Mouse (Mus musculus): ENCODE measurements around the gene Plxnc1. TPM values are rescaled to one million over a fixed set of nuclear protein-coding genes. Genes with fewer than 3 reads are reported as not detected.

Gene Plxnc1
- polyA plus RNA-seq, 1 experiment from 2014 or later: 1.8 TPM

DNA sequence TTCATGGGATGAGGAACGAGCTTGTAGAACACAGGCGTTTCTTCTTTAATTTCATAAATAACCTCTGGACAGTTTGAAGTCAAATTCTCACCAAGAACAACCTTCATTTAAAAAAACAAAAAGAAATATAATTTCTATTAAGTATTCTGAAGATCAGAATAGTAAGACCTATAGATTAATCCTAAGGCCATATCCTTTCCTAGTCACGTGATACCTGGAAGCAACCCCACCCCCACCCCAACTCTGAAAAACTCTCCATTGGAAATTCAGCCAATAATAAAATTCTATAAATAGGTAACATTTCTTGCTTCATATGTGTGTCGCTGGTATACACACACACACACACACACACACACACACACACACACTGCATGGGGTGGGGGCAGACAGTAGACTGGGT lies 34.1 kb downstream of the Plxnc1 start:
- no peaks in the 10 kb centered on the region for H3K27me3 ChIP-seq
- 82% methylated on average over 4 of the region's 4 CpGs for WGBS (ENCODE audit: insufficient replicate concordance)

DNA sequence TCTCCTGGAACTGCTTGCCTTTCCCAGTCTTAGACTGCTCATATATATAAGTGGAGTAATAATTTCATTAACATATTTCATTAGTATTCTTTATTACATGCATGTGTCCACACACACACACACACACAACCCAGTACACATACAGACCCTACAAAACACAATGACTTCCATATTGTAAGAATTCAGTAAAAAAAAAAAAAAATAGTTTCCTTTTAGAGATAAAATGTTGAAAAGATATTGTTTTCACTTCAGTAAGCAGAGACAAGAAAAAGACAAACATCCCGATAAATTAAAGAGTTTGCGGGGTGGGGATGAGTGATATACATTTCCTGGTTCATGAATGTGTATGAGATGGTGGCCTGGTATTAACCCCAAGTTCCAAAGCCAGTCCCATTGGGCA lies 34.8 kb downstream of the Plxnc1 start:
- H3K27ac ChIP-seq: no peak overlapping the region
- WGBS (ENCODE audit: insufficient replicate concordance): 91% methylated on average over 2 of the region's 2 CpGs
- H3K4me3 ChIP-seq (replicated peaks): no peak overlapping the region

More for the DNA sequence above, 34.1 kb downstream of the Plxnc1 start:
- Histone ChIP-seq H3K9me3 (replicated peaks) (no peaks in the 10 kb centered on the region), H3K4me3 (replicated peaks) (no peak overlapping the region), H3K36me3 (0 out of 2 replicates have a peak, but pooled peaks cover 4% of the 10 kb centered on the region), H3K9ac (no peak overlapping the region), H3K27ac (peak overlapping the region; percentile 95), H3K4me1 (replicated peaks) (peaks cover 63% of the 10 kb centered on the region), H3K4me2 (no peak overlapping the region)
- ATAC-seq (ENCODE audit: low read depth) (no peak), DNase-seq (no peak)

DNA sequence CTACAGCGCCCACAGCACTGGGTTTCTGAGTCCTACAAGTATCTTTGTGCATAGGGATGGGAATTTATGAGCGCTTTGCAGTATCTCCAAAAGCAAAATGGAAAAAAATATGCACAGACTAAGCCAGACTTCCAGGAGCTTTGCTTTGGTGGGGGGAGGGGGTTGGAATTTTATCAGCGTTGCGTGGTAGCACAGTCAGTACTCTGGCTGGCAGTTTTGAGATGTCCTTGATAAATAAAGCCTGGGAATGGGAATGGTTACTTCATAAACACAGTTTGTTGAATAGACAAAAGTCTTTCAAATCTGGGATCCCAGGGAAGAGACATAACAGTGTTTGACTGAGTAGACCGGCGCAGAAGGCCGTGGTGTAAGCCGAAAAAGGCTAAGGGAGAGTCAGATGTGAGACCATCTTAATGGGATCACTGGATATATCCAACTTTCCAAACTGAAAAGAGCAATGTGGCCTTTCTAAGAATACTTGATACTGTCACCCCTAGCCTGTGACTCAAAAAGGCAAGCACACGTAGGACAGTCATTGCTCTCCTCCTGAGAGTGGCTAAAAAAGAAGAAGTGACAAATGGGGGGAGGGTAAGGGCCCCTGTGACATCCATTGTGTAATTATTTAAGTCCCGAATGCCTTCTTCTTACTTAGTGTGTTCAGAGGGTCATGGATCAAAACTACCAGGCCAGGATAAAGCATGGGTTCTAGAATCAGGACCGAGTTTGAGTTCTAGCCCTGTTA lies 35.5 kb downstream of the Plxnc1 start:
- no peak for DNase-seq

More for the DNA sequence above, 34.8 kb downstream of the Plxnc1 start:
- H3K9me3 ChIP-seq (replicated peaks): no peaks in the 10 kb centered on the region
- peaks cover 58% of the 10 kb centered on the region for H3K4me1 ChIP-seq (replicated peaks)
- ATAC-seq (ENCODE audit: low read depth): no peak
- H3K27me3 ChIP-seq: no peaks in the 10 kb centered on the region
- 0 out of 2 replicates have a peak, but pooled peaks cover 4% of the 10 kb centered on the region for H3K36me3 ChIP-seq
- DNase-seq: no peak
- no peak overlapping the region for H3K4me2 ChIP-seq
- H3K9ac ChIP-seq: no peak overlapping the region

DNA sequence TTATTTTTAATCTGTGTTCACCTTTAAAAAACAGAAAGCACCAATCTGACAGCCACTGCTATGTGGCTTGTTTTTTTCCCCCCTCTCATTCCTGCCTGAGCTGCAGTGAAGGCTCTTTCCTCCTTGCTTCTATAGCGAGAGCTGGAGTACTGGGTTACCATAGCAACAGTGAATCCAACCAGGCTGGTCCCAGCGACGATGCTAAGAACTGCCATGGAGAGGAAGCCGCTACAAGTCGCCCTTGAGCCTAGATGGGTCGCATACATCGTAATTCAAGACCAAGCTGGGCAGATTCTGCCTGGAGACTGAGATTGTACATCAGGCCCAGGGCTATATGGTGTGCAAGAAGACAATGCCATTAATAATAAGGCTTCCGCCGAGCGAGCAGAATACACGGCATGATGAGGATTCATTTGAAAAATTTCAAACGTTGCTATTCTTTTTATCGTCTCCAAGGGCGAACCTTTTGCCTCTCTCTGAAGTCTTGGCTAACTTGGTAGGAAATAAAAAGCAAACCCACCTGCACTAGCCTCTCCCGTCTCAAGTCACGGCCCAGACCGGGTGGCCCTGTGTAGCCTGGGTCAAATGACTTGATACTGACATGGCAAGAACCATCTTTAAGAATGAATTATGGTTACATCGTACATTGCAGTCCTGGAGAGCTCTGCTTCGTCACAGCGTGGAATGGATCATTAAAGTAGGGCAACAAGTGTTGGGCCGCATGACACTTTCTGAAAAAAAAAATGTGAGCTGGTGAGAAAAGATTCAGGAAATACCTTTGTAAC lies 38.8 kb downstream of the Plxnc1 start:
- H3K4me1 ChIP-seq (replicated peaks): peaks cover 21% of the 10 kb centered on the region
- DNase-seq: no peak
- no peak for ATAC-seq (ENCODE audit: low read depth)
- no peak overlapping the region for H3K9ac ChIP-seq
- no peaks in the 10 kb centered on the region for H3K9me3 ChIP-seq (replicated peaks)
- H3K36me3 ChIP-seq: 0 out of 2 replicates have a peak, but pooled peaks cover 4% of the 10 kb centered on the region
- no peak overlapping the region for H3K27ac ChIP-seq
- no peaks in the 10 kb centered on the region for H3K27me3 ChIP-seq
- H3K4me2 ChIP-seq: no peak overlapping the region
- H3K4me3 ChIP-seq (replicated peaks): no peak overlapping the region
- WGBS (ENCODE audit: insufficient replicate concordance): 70% methylated on average over 21 of the region's 21 CpGs

More for the DNA sequence above, 35.5 kb downstream of the Plxnc1 start:
- 74% methylated on average over 11 of the region's 11 CpGs for WGBS (ENCODE audit: insufficient replicate concordance)
- Histone ChIP-seq H3K4me1 (replicated peaks) (peaks cover 53% of the 10 kb centered on the region), H3K27me3 (no peaks in the 10 kb centered on the region), H3K36me3 (0 out of 2 replicates have a peak, but pooled peaks cover 4% of the 10 kb centered on the region), H3K9me3 (replicated peaks) (no peaks in the 10 kb centered on the region), H3K27ac (peak overlapping the region; percentile 36; the same call in 1 of the 2 replicates), H3K4me2 (no peak overlapping the region), H3K4me3 (replicated peaks) (no peak overlapping the region), H3K9ac (no peak overlapping the region)
- ATAC-seq (ENCODE audit: low read depth): no peak

DNA sequence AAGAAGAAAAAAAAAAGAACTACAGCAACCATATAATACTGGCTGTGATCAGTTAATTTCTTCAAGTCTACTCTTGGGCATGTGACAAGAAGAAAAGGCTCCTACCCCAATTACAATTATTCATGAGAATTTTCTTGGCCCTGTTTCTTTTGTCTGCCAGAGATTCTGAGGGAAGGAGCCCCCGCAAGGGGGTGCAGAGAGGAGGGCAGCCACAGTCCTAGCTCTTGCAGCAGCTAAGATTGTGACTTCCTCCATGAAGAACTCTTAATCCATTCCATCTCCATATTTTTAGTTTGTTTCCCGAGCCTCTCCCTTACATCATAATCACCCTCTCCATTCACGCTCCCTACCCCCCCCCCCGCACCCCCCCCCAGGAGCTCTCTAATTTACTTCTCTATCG lies 39.4 kb downstream of the Plxnc1 start:
- WGBS (ENCODE audit: insufficient replicate concordance): 66% methylated on average over 4 of the region's 5 CpGs
- Histone ChIP-seq H3K36me3 (0 out of 2 replicates have a peak, but pooled peaks cover 4% of the 10 kb centered on the region), H3K4me1 (replicated peaks) (peaks cover 16% of the 10 kb centered on the region), H3K9me3 (replicated peaks) (no peaks in the 10 kb centered on the region), H3K4me2 (no peak overlapping the region), H3K27me3 (no peaks in the 10 kb centered on the region), H3K27ac (no peak overlapping the region), H3K9ac (no peak overlapping the region), H3K4me3 (replicated peaks) (no peak overlapping the region)
- DNase-seq: no peak
- ATAC-seq (ENCODE audit: low read depth): no peak

DNA sequence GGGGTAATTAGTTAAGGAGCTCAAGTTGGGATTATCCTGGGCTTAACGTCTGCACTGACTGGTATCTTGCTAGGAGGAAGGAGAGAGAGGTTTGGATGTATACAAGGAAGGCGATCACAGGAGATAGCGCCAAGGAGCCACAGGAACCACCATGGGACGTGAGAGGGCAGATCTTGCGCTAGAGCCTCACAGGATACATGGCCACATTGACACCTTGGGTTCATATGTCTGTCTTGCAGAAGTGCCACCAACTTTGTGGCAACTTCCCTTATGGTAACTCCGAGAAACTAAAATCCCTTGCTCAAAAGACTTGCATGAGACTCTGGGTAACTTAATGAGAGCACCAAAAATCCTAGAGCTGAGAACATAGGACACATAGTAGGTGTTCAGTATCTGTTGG lies 47.7 kb downstream of the Plxnc1 start:
- H3K36me3 ChIP-seq: peaks cover 4% of the 10 kb centered on the region; the same call in 1 of the 2 replicates
- H3K27ac ChIP-seq: no peak overlapping the region
- H3K4me2 ChIP-seq: no peak overlapping the region
- H3K4me1 ChIP-seq (replicated peaks): peaks cover 3% of the 10 kb centered on the region; the same call in 1 of the 2 replicates
- H3K4me3 ChIP-seq (replicated peaks): no peak overlapping the region
- no peaks in the 10 kb centered on the region for H3K27me3 ChIP-seq
- ATAC-seq (ENCODE audit: low read depth) (no peak), DNase-seq (no peak)
- WGBS (ENCODE audit: insufficient replicate concordance): 75% methylated on average over 6 of the region's 6 CpGs
- no peak overlapping the region for H3K9ac ChIP-seq
- no peaks in the 10 kb centered on the region for H3K9me3 ChIP-seq (replicated peaks)

DNA sequence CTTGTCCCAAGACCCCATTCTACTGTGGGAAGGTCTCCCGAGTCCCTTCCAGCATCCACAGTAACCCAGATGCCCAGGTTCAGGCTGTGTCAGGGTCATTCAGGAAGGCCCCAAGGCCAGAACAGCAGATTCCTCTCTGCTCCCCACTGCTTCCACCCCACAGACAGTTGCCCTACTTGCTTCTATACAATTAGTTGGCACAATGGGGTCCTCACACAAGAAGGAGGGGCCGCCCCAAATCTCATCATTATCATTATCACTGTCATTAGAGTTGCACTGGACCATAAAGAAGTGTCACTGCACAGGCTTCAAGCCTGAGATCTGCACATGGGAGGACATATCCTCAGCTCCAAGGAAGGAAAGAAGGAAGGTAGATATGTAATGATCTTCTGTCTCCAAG lies 48.3 kb downstream of the Plxnc1 start:
- Histone ChIP-seq H3K27ac (no peak overlapping the region), H3K9me3 (replicated peaks) (no peaks in the 10 kb centered on the region), H3K36me3 (peaks cover 4% of the 10 kb centered on the region; the same call in 1 of the 2 replicates), H3K9ac (no peak overlapping the region), H3K4me2 (no peak overlapping the region), H3K27me3 (no peaks in the 10 kb centered on the region), H3K4me1 (replicated peaks) (peaks cover 3% of the 10 kb centered on the region; the same call in 1 of the 2 replicates), H3K4me3 (replicated peaks) (no peak overlapping the region)
- no peak for DNase-seq
- 83% methylated on average over 2 of the region's 2 CpGs for WGBS (ENCODE audit: insufficient replicate concordance)
- ATAC-seq (ENCODE audit: low read depth): no peak

DNA sequence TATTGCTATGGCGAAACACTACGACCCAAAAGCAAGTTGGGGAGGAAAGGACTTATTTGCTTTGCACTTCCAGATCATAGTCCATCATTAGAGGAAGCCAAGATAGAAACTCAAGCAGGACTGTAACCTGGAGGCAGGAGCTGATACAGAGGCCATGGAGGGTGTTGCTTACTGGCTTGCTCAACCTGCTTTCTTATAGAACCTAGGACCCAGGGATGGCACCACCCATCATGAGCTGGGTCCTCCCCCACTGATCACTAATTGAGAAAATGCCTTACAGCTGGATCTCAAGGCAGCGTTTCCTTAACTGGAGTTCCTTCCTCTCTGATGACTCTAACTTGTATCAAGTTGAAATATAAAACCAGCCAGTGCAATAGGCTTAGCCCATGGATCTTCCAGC lies 48.8 kb downstream of the Plxnc1 start:
- no peak for ATAC-seq (ENCODE audit: low read depth)
- Histone ChIP-seq H3K4me1 (replicated peaks) (peaks cover 3% of the 10 kb centered on the region; the same call in 1 of the 2 replicates), H3K27me3 (no peaks in the 10 kb centered on the region), H3K27ac (no peak overlapping the region), H3K4me3 (replicated peaks) (no peak overlapping the region), H3K4me2 (no peak overlapping the region), H3K9me3 (replicated peaks) (no peaks in the 10 kb centered on the region), H3K36me3 (peaks cover 4% of the 10 kb centered on the region; the same call in 1 of the 2 replicates), H3K9ac (no peak overlapping the region)
- no peak for DNase-seq
- WGBS (ENCODE audit: insufficient replicate concordance): 84% methylated on average over 3 of the region's 3 CpGs

DNA sequence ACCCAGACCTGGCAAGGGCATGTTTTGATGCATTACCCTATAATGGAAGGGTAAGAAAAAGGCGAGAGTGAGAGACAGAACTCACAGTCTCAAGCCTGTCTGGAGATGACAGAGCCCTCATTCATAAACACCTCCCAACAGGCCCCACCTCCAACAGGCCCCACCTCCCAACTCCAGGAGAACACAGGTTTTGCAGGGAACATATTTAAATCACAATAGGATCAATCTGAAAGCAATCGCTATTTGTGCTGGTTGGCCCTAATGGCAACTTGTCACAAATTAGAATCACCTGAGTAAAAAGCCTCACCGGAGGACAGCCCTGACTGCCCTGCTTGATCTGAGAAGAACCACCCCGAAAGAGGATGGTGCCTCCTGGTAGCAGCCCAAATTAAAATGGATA lies 54.9 kb downstream of the Plxnc1 start:
- no peaks in the 10 kb centered on the region; the same call in 1 of the 2 replicates for H3K4me1 ChIP-seq (replicated peaks)
- 79% methylated on average over 4 of the region's 4 CpGs for WGBS (ENCODE audit: insufficient replicate concordance)

DNA sequence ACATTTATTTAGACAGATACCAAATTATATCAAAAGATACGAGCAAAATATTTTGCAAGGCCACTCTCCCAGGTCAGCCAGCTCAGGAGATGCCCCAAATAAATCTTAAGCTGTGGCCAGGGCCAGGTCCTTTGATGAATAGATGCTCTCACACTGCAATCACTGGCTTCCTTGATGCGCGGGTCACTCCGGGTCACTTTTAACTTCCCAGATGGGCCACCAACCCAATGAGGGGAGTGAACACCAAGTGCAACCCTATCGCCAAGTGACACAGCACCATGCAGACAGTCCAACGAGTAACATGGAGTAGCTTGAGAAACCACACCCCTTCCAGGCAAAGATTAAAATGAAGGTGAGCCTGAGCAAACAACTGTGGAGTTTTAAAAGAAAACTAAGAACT lies 61.4 kb downstream of the Plxnc1 start:
- WGBS (ENCODE audit: insufficient replicate concordance): 71% methylated on average over 6 of the region's 6 CpGs
- DNase-seq: no peak
- peaks cover 2% of the 10 kb centered on the region; the same call in 1 of the 2 replicates for H3K36me3 ChIP-seq
- no peak overlapping the region for H3K4me3 ChIP-seq (replicated peaks)
- no peaks in the 10 kb centered on the region for H3K27me3 ChIP-seq
- no peak overlapping the region for H3K4me2 ChIP-seq
- peaks cover 7% of the 10 kb centered on the region; the same call in 1 of the 2 replicates for H3K4me1 ChIP-seq (replicated peaks)
- ATAC-seq (ENCODE audit: low read depth): 0 out of 2 replicates have a peak, but pooled peaks have one; percentile 47
- 0 out of 2 replicates have a peak, but pooled peaks cover under 1% of the 10 kb centered on the region for H3K9me3 ChIP-seq (replicated peaks)
- H3K27ac ChIP-seq: no peak overlapping the region
- H3K9ac ChIP-seq: no peak overlapping the region

More for the DNA sequence above, 54.9 kb downstream of the Plxnc1 start:
- Histone ChIP-seq H3K9me3 (replicated peaks) (0 out of 2 replicates have a peak, but pooled peaks cover 7% of the 10 kb centered on the region), H3K9ac (no peak overlapping the region), H3K4me2 (no peak overlapping the region), H3K4me3 (replicated peaks) (no peak overlapping the region), H3K36me3 (peaks cover 14% of the 10 kb centered on the region; the same call in 1 of the 2 replicates), H3K27me3 (no peaks in the 10 kb centered on the region), H3K27ac (no peak overlapping the region)
- ATAC-seq (ENCODE audit: low read depth) (no peak), DNase-seq (no peak)

DNA sequence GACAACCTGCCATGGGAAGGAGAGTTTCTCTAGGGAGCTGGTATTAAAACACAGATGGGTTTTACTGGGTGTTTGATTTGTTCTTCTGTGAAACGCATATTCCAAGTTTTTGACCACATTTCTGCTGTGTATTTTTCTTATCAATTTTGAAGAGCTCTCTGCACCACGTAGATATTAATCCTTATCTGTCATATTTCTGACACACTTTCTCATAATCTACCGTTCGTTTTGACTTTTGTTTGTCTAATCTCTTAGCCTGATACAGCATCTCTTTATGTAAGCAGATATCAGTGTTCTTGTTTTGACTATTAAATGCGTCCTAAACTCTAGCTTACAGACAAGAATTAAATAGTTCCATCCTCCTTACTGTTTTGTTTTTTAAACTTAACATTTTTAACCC lies 73.1 kb downstream of the Plxnc1 start:
- Histone ChIP-seq H3K27me3 (no peaks in the 10 kb centered on the region), H3K9me3 (replicated peaks) (0 out of 2 replicates have a peak, but pooled peaks cover 4% of the 10 kb centered on the region), H3K9ac (no peak overlapping the region), H3K36me3 (peaks cover 10% of the 10 kb centered on the region), H3K4me1 (replicated peaks) (peaks cover 19% of the 10 kb centered on the region; the same call in 1 of the 2 replicates), H3K27ac (no peak overlapping the region), H3K4me2 (no peak overlapping the region), H3K4me3 (replicated peaks) (no peak overlapping the region)
- DNase-seq (no peak), ATAC-seq (ENCODE audit: low read depth) (no peak)
- 39% methylated on average over 5 of the region's 5 CpGs for WGBS (ENCODE audit: insufficient replicate concordance)

Data from liver, embryonic 13.5 days (tissue).